Mouse (Mus musculus) limb, embryonic 14.5 days (tissue): ENCODE measurements around the gene Rpl26. TPM values are rescaled to one million over a fixed set of nuclear protein-coding genes. Genes with fewer than 3 reads are reported as not detected.

Experiments
- ATAC-seq: fragments of 200-750 bp; cut with Nextera tagmentation; 2 replicates; pipeline ENCODE4 v1.8.0; 2017; ENCODE audit warnings: low read depth, moderate number of reproducible peaks, moderate TSS enrichment; ENCODE audit not compliant: low FRiP score
- DNase-seq: peaks from one replicate; pipeline ENCODE4 v3.0.0-alpha.2; 2015; ENCODE audit warnings: low spot score
- H3K27ac ChIP-seq: fragments of 300-500 bp; sonication (generic); replicated peaks from 2 replicates; pipeline ENCODE4 v1.5.1; 2014; ENCODE audit warnings: low read depth, mild to moderate bottlenecking, low read length, moderate library complexity, mixed read lengths
- H3K27me3 ChIP-seq: fragments of 300-500 bp; sonication (generic); 2 replicates; pipeline ENCODE4 v1.6.1; 2014; ENCODE audit warnings: low read length, mixed read lengths; ENCODE audit not compliant: control insufficient read depth, insufficient read depth
- H3K36me3 ChIP-seq: fragments of 300-500 bp; sonication (generic); 2 replicates; pipeline ENCODE4 v1.6.1; 2014; ENCODE audit warnings: mild to moderate bottlenecking, low read length, moderate library complexity, mixed read lengths; ENCODE audit not compliant: control insufficient read depth, insufficient read depth
- H3K4me1 ChIP-seq: fragments of 300-500 bp; sonication (generic); 2 replicates; pipeline ENCODE4 v1.6.1; 2014; ENCODE audit warnings: antibody characterized with exemption, low read length, mixed read lengths; ENCODE audit not compliant: control insufficient read depth, insufficient read depth
- H3K4me2 ChIP-seq: fragments of 300-500 bp; sonication (generic); replicated peaks from 2 replicates; pipeline ENCODE4 v1.6.1; 2014; ENCODE audit warnings: low read depth, mild to moderate bottlenecking, low read length, moderate library complexity; ENCODE audit not compliant: severe bottlenecking
- H3K4me3 ChIP-seq: fragments of 300-500 bp; sonication (generic); replicated peaks from 2 replicates; pipeline ENCODE4 v1.5.1; 2014; ENCODE audit warnings: low read length
- H3K9ac ChIP-seq: fragments of 300-500 bp; sonication (generic); 2 replicates; pipeline ENCODE4 v1.6.1; 2014; ENCODE audit warnings: mild to moderate bottlenecking, low read depth, low read length, moderate library complexity; ENCODE audit not compliant: severe bottlenecking
- H3K9me3 ChIP-seq: fragments of 300-500 bp; sonication (generic); 2 replicates; pipeline ENCODE4 v1.6.1; 2016; ENCODE audit warnings: low read length; ENCODE audit not compliant: control insufficient read depth
- POLR2A ChIP-seq: fragments of 200-500 bp; IDR thresholded peaks from 2 replicates; pipeline ENCODE4 v1.8.0; 2012; ENCODE audit warnings: inconsistent platforms, mild to moderate bottlenecking, moderate library complexity, borderline replicate concordance; ENCODE audit not compliant: insufficient read depth, insufficient read length; ENCODE audit errors: extremely low read depth
- WGBS: fragments of 180-500 bp; shearing (Covaris S2); extraction: QIAGEN DNeasy Blood & Tissue Kit; methylation state at CpG from one replicate; pipeline ENCODE4 v1.1.7; 2014; 5-methylcytosine and 5-hydroxymethylcytosine counted together
- polyA plus RNA-seq, 2 experiments: library from polyadenylated mRNA; depleted of rRNA in 1 of 2; stranded (reverse) in 1 of 2; unstranded in 1 of 2; fragments of >200 nt; fragmentation: Nextera tagmentation in 1 of 2; extraction: Ambion mirVana in 1 of 2; gene quantifications; 2 replicates each; pipeline versions ENCODE4 v1.2.1 to v1.2.3; 2012 to 2014

Gene Rpl26
- polyA plus RNA-seq, 2 experiments = 1,230 to 3,506 TPM

DNA sequence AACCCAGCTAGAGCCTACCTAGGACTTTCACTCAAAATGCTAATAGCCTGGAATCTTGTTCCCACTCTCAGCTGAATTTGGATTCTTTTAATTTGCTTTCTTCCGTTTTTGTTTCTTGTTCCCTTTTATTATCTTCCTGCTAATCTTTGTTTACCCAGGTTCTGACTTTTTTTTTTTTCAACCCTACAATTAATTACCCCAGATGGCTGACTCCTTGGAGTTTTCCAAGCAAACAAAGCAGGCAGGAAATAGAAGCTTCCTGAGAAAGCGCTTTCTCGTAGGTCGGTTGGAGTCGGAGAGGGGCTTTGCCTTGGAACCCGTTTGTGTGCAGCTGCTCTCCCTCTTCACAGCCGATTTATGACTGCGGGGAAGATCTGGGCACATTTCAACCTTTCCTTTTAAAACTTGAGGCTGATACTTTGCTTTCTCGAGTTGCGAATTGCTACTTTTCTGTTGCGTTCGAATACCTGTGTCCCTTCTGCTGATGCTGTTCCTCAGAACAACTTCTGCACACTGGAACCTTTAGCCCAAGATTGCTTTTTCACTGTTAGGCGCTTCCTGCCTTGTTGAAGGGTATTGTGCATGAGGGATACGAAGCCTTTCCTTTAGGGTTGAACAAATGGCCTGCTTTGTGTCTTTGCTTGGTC is 10.3 kb downstream of the Rpl26 start:
- TF ChIP-seq POLR2A = no peak
- Histone ChIP-seq H3K4me1 (peaks cover 3% of the 10 kb centered on the region; the same call in 1 of the 2 replicates), H3K27me3 (no peaks in the 10 kb centered on the region), H3K4me3 (no peak overlapping the region), H3K36me3 (0 out of 2 replicates have a peak, but pooled peaks cover 3% of the 10 kb centered on the region), H3K9me3 (no peaks in the 10 kb centered on the region), H3K27ac (peak overlapping the region; percentile 22), H3K4me2 (0 out of 2 replicates have a peak overlapping the region, but pooled peaks have one; percentile 4), H3K9ac (no peak overlapping the region)
- WGBS = 35% methylated on average over 14 of the region's 14 CpGs
- DNase-seq (peak; percentile 46), ATAC-seq (no peak)

DNA sequence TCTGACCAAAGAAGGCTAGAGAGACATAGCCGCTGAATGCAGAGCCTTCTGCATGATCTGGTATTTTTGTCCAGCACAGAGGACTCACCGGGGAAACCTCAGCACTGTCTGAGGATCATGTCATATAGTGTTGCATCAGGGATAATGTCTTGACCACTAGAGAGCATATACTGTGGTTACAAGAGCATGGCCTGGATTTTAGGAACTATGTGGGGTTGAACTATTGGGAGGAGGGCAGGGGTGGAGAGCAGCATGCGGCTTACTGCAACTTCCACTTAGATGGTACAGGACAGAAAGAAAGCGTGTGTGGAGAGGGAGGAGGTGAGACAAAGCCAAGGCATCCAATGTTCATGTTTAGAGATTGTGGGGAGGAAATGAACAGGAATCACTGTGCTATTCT is 13.2 kb downstream of the Rpl26 start:
- 92% methylated on average over 4 of the region's 4 CpGs for WGBS
- no peaks in the 10 kb centered on the region for H3K36me3 ChIP-seq
- TF ChIP-seq POLR2A = no peak
- H3K9me3 ChIP-seq = no peaks in the 10 kb centered on the region
- no peak overlapping the region for H3K4me2 ChIP-seq
- H3K4me1 ChIP-seq = peaks cover 3% of the 10 kb centered on the region; the same call in 1 of the 2 replicates
- no peak overlapping the region for H3K4me3 ChIP-seq
- ATAC-seq (no peak), DNase-seq (no peak)
- H3K27me3 ChIP-seq = no peaks in the 10 kb centered on the region
- H3K27ac ChIP-seq = no peak overlapping the region
- H3K9ac ChIP-seq = no peak overlapping the region

- ATAC-seq = no peak
- 41% methylated on average over 3 of the region's 3 CpGs for WGBS
Measured at GRCm38 (mm10) chr11:68923191-68923590, 21.8 kb downstream of the Rpl26 start.

GRCm38 (mm10) chr11:68924749-68925148 is 23.4 kb downstream of the Rpl26 start:
- no peaks in the 10 kb centered on the region for H3K36me3 ChIP-seq
- no peak for TF ChIP-seq POLR2A

More at GRCm38 (mm10) chr11:68923191-68923590, 21.8 kb downstream of the Rpl26 start:
- Histone ChIP-seq H3K4me2 (no peak overlapping the region), H3K36me3 (no peaks in the 10 kb centered on the region), H3K4me3 (no peak overlapping the region), H3K9me3 (no peaks in the 10 kb centered on the region), H3K9ac (no peak overlapping the region), H3K27me3 (no peaks in the 10 kb centered on the region), H3K27ac (no peak overlapping the region), H3K4me1 (no peaks in the 10 kb centered on the region)
- TF ChIP-seq POLR2A = no peak
- DNase-seq = no peak

GRCm38 (mm10) chr11:68926981-68927380 is 25.6 kb downstream of the Rpl26 start, which contains the start of gene Odf4:
Gene Odf4, minus strand, starts transcription at chr11:68927081.
- 85% methylated on average over 3 of the region's 3 CpGs for WGBS
- H3K9ac ChIP-seq = no peak within 1 kb of the TSS
- DNase-seq (no peak), ATAC-seq (no peak)
- TF ChIP-seq POLR2A = no peak
- H3K4me1 ChIP-seq = no peaks in the 10 kb centered on the region
- no peaks in the 10 kb centered on the region for H3K27me3 ChIP-seq
- no peak within 1 kb of the TSS for H3K4me3 ChIP-seq
- no peak within 1 kb of the TSS for H3K4me2 ChIP-seq
- H3K36me3 ChIP-seq = no peaks in the 10 kb centered on the region
- no peak within 1 kb of the TSS for H3K27ac ChIP-seq
- no peaks in the 10 kb centered on the region for H3K9me3 ChIP-seq

More at GRCm38 (mm10) chr11:68924749-68925148, 23.4 kb downstream of the Rpl26 start:
- no peak overlapping the region for H3K27ac ChIP-seq
- ATAC-seq (no peak), DNase-seq (no peak)
- no peaks in the 10 kb centered on the region for H3K9me3 ChIP-seq
- H3K27me3 ChIP-seq = no peaks in the 10 kb centered on the region
- no peak overlapping the region for H3K9ac ChIP-seq
- H3K4me2 ChIP-seq = no peak overlapping the region
- no peak overlapping the region for H3K4me3 ChIP-seq
- WGBS = 85% methylated on average over 2 of the region's 2 CpGs
- H3K4me1 ChIP-seq = no peaks in the 10 kb centered on the region

DNA sequence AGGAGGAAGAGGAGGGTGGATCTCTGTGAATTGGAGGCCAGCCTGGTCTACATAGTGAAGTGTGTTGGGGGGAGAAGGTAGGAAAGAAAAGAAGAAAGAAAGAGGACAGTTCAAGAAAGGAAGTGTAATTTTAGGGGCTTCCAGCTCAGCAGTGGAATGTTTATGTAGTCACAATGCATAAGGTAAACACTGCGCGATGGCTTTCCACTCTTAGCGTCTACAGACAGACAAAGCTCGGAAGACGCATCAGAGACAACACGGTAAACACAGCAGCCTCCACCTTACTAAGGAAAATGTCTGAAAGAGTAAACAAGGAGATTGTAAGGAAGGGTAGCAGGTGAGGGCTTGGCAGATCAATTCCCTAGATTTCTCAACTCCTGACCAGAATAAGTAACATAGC is 28.6 kb downstream of the Rpl26 start:
- H3K9ac ChIP-seq = no peak overlapping the region
- no peak for DNase-seq
- H3K9me3 ChIP-seq = no peaks in the 10 kb centered on the region
- WGBS = 81% methylated on average over 6 of the region's 6 CpGs
- H3K4me1 ChIP-seq = no peaks in the 10 kb centered on the region
- H3K4me2 ChIP-seq = no peak overlapping the region
- H3K27ac ChIP-seq = no peak overlapping the region
- H3K27me3 ChIP-seq = no peaks in the 10 kb centered on the region
- no peak overlapping the region for H3K4me3 ChIP-seq
- no peak for ATAC-seq
- no peak for TF ChIP-seq POLR2A
- H3K36me3 ChIP-seq = no peaks in the 10 kb centered on the region
